ENCODE assay signal across 9 mouse cellular contexts in the genomic region with DNA sequence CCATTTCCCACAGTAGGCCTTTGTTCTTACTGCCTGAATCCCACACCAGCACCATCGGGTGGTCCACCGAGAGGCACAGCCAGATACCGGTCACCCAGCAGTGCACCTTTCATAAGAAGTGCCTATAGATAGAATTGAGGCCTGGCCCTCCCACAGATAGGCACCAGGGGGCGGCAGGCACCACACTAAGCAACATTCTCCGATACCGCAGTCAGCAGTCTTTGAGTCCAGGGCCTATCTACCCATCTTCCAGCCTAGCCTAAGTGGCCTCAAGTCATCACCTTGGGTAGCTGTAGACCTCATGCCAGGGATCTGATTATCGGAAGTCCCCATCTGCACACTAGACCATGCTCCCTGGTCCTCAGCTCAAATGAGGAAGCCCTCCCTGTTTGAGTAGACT. TPM values are rescaled to one million over a fixed set of nuclear protein-coding genes. Genes with fewer than 3 reads are reported as not detected.
A peak's percentile ranks its signal among the peaks of the same experiment; 100 is the strongest.
DNase-seq lines count a peak whose midpoint lies in the region; ATAC-seq and TF ChIP-seq lines count a peak whose summit lies in the region.
"Had no signal": no experiment of that assay in that cellular context is flagged by ENCODE, and none has a peak within 500 bp of the region (broad histone marks: within the 10 kb centered on the region; RNA-seq: fewer than 3 reads in every experiment).

No protein-coding gene starts in this region.

- no peak for TF ChIP-seq POLR2A in kidney, adult 2 months (IDR thresholded peaks at IDR 0.05; ENCODE audit: low read depth, low read length)

- no peaks in the 10 kb centered on the region for H3K9me3 ChIP-seq in kidney, embryonic 15.5 days (replicated peaks)
- H3K9me3 ChIP-seq in midbrain, embryonic 16.5 days (replicated peaks; ENCODE audit: control insufficient read depth, low read length, poor library complexity, severe bottlenecking) = no peaks in the 10 kb centered on the region
- H3K9me3 ChIP-seq: megakaryocyte, embryonic 14.5 days had no signal

- DNase-seq in kidney, adult 2 months = peak; percentile 52
- DNase-seq in cerebellum, adult 8-10 months = peak; percentile 68
- peak; percentile 62 to 85 for DNase-seq in frontal cortex, adult 2 months (ENCODE audit: extremely low spot score in 1 of 2, low spot score in 1 of 2)
- DNase-seq in kidney, postnatal 14 days = peak; percentile 68
- DNase-seq in liver = peak; percentile 62
- peak; percentile 52 for DNase-seq in thymus, postnatal 0 days (ENCODE audit: low spot score)

- no peak overlapping the region for H3K4me3 ChIP-seq in kidney, adult 2 months (ENCODE audit: insufficient read depth, low read depth, low read length)
- no peak overlapping the region for H3K4me3 ChIP-seq in kidney, embryonic 15.5 days (replicated peaks)
- H3K4me3 ChIP-seq in midbrain, embryonic 16.5 days (ENCODE audit: low read depth, low read length) = no peak overlapping the region
- H3K4me3 ChIP-seq: megakaryocyte, embryonic 14.5 days had no signal

- peak; percentile 76 for TF ChIP-seq CTCF in kidney, adult 2 months (conservative IDR thresholded peaks at IDR 0.05; ENCODE audit: insufficient read depth, insufficient read length, low read depth, low read length)

- H3K4me1 ChIP-seq in kidney, adult 2 months (ENCODE audit: control insufficient read depth, insufficient read depth, low read length) = no peaks in the 10 kb centered on the region
- H3K4me1 ChIP-seq in kidney, embryonic 15.5 days = peaks cover 18% of the 10 kb centered on the region
- peaks cover 4% of the 10 kb centered on the region; the same call in 1 of the 2 replicates for H3K4me1 ChIP-seq in midbrain, embryonic 16.5 days (ENCODE audit: control insufficient read depth, insufficient read depth, low read length)

- H3K27ac ChIP-seq in kidney, adult 2 months (ENCODE audit: insufficient read depth, low read depth, low read length) = no peak overlapping the region
- no peak overlapping the region for H3K27ac ChIP-seq in kidney, embryonic 15.5 days
- H3K27ac ChIP-seq in midbrain, embryonic 16.5 days (ENCODE audit: low read length) = no peak overlapping the region

- WGBS in kidney, adult 2 months = 42% methylated on average over 7 of the region's 7 CpGs
- WGBS in kidney, embryonic 15.5 days = 49% methylated on average over 7 of the region's 7 CpGs
- WGBS in midbrain, embryonic 16.5 days = 40% methylated on average over 7 of the region's 7 CpGs

- no peaks in the 10 kb centered on the region for H3K27me3 ChIP-seq in kidney, adult 2 months (replicated peaks; ENCODE audit: control insufficient read depth, insufficient read depth, low read length)
- peaks cover 20% of the 10 kb centered on the region for H3K27me3 ChIP-seq in kidney, embryonic 15.5 days
- peaks cover 3% of the 10 kb centered on the region; the same call in 1 of the 2 replicates for H3K27me3 ChIP-seq in midbrain, embryonic 16.5 days (ENCODE audit: control insufficient read depth, insufficient read depth, low read depth, low read length)

- no peak overlapping the region for H3K9ac ChIP-seq in kidney, embryonic 15.5 days
- no peak overlapping the region for H3K9ac ChIP-seq in midbrain, embryonic 16.5 days (ENCODE audit: low read depth, low read length)

- ATAC-seq in kidney, embryonic 15.5 days (replicated peaks; ENCODE audit: low FRiP score) = no peak; the same call in 1 of the 2 replicates
- ATAC-seq in midbrain, embryonic 16.5 days = peak; percentile 58

- no peaks in the 10 kb centered on the region; the same call in 1 of the 2 replicates for H3K36me3 ChIP-seq in kidney, adult 2 months (ENCODE audit: control insufficient read depth, insufficient read depth, low read length)
- H3K36me3 ChIP-seq in kidney, embryonic 15.5 days = peaks cover 49% of the 10 kb centered on the region
- H3K36me3 ChIP-seq in midbrain, embryonic 16.5 days (ENCODE audit: control insufficient read depth, insufficient read depth, low read length) = peaks cover 21% of the 10 kb centered on the region

- no peak overlapping the region for H3K4me2 ChIP-seq in kidney, embryonic 15.5 days
- H3K4me2 ChIP-seq in midbrain, embryonic 16.5 days (ENCODE audit: low read length) = no peak overlapping the region

RNA-seq across cellular contexts. Expression of gene Pank4, which starts 17.6 kb away (rescaled TPM):
- 37.5 and 41.5 TPM in 2 replicates for polyA plus RNA-seq in kidney, adult 2 months (2012; rRNA removed)
- polyA plus RNA-seq in kidney, embryonic 15.5 days (2015; fragmentation: Nextera tagmentation; extraction: Ambion mirVana) = 45.2 and 46.3 TPM in 2 replicates
- polyA plus RNA-seq in frontal cortex, adult 2 months (2012; rRNA removed) = 73.0 and 76.7 TPM in 2 replicates
- 42.1 and 45.5 TPM in 2 replicates for polyA plus RNA-seq in midbrain, embryonic 16.5 days (2015; fragmentation: Nextera tagmentation; extraction: Ambion mirVana)
- polyA plus RNA-seq in thymus, postnatal 0 days (2015; fragmentation: Nextera tagmentation; extraction: Ambion mirVana) = 41.5 and 42.9 TPM in 2 replicates

RNA-seq across cellular contexts. Expression of gene Hes5, which starts 20.8 kb away (rescaled TPM):
- not detected in 2 replicates for polyA plus RNA-seq in kidney, adult 2 months (2012; rRNA removed)
- 19.6 and 20.7 TPM in 2 replicates for polyA plus RNA-seq in kidney, embryonic 15.5 days (2015; fragmentation: Nextera tagmentation; extraction: Ambion mirVana)
- polyA plus RNA-seq in frontal cortex, adult 2 months (2012; rRNA removed) = 45.3 and 68.8 TPM in 2 replicates
- 107 and 135 TPM in 2 replicates for polyA plus RNA-seq in midbrain, embryonic 16.5 days (2015; fragmentation: Nextera tagmentation; extraction: Ambion mirVana)
- polyA plus RNA-seq in thymus, postnatal 0 days (2015; fragmentation: Nextera tagmentation; extraction: Ambion mirVana) = 3.3 and 3.6 TPM in 2 replicates

RNA-seq across cellular contexts. Expression of gene Tnfrsf14, which starts 53.2 kb away (rescaled TPM):
- 12.1 and 19.4 TPM in 2 replicates for polyA plus RNA-seq in kidney, adult 2 months (2012; rRNA removed)
- polyA plus RNA-seq in kidney, embryonic 15.5 days (2015; fragmentation: Nextera tagmentation; extraction: Ambion mirVana) = 1.7 TPM in 2 replicates
- 1.7 and 1.9 TPM in 2 replicates for polyA plus RNA-seq in frontal cortex, adult 2 months (2012; rRNA removed)
- 0.42 TPM in 1 of 2 replicates, not detected in the other for polyA plus RNA-seq in midbrain, embryonic 16.5 days (2015; fragmentation: Nextera tagmentation; extraction: Ambion mirVana)
- 5.3 and 6.4 TPM in 2 replicates for polyA plus RNA-seq in thymus, postnatal 0 days (2015; fragmentation: Nextera tagmentation; extraction: Ambion mirVana)
